Comparison of ENCODE assay signal across 19 mouse cellular contexts in genomic region chr10:116376853-116377252, GRCm38 (mm10).
"Had no signal": no experiment of that assay in that cellular context is flagged by ENCODE, and none has a peak within 500 bp of the region (broad histone marks: within the 10 kb centered on the region; RNA-seq: fewer than 3 reads in every experiment).

No protein-coding gene starts in this region.

- H3K4me3 ChIP-seq: liver, embryonic 13.5 days; lung, embryonic 15.5 days; neural tube, embryonic 12.5 days; neural tube, embryonic 15.5 days had no signal

- ATAC-seq: inflammation-experienced regulatory T-cells, adult 6 months; intestine, embryonic 16.5 days had no signal

- H3K9ac ChIP-seq: liver, embryonic 13.5 days; lung, embryonic 15.5 days; neural tube, embryonic 12.5 days; neural tube, embryonic 15.5 days had no signal

- H3K9me3 ChIP-seq: liver, embryonic 13.5 days; lung, embryonic 15.5 days; neural tube, embryonic 12.5 days; neural tube, embryonic 15.5 days had no signal

- H3K4me1 ChIP-seq: liver, embryonic 13.5 days; neural tube, embryonic 12.5 days had no signal

- H3K4me2 ChIP-seq: liver, embryonic 13.5 days; lung, embryonic 15.5 days; midbrain, embryonic 11.5 days; neural tube, embryonic 12.5 days; neural tube, embryonic 15.5 days had no signal

- H3K36me3 ChIP-seq: liver, embryonic 13.5 days; lung, embryonic 15.5 days; neural tube, embryonic 12.5 days; neural tube, embryonic 15.5 days had no signal

- H3K27me3 ChIP-seq: liver, embryonic 13.5 days; lung, embryonic 15.5 days; neural tube, embryonic 15.5 days had no signal

- DNase-seq: kidney, adult 18-20 months; kidney, adult 9 months; kidney, postnatal 14 days; kidney, postnatal 4 days; left cerebral cortex, postnatal 4 days; liver, embryonic 13.5 days; lung, postnatal 4 days; midbrain, embryonic 14.5 days; retina, postnatal 1 day; right cerebral cortex, postnatal 25 days; spleen, adult 18-20 months; thymus, adult 2 months; thymus, postnatal 14 days had no signal

- H3K27ac ChIP-seq: liver, embryonic 13.5 days; lung, embryonic 15.5 days; neural tube, embryonic 12.5 days; neural tube, embryonic 15.5 days had no signal
